Mouse (Mus musculus) spleen, postnatal 36 days (tissue): ENCODE results near the gene Eci3.

Source experiments
- DNase-seq, 2 experiments: peaks; one replicate each; pipeline ENCODE4 v3.0.0; 2022; ENCODE audit warnings: low spot score in 2 of 2, mixed read lengths in 1 of 2

Gene Eci3

DNA sequence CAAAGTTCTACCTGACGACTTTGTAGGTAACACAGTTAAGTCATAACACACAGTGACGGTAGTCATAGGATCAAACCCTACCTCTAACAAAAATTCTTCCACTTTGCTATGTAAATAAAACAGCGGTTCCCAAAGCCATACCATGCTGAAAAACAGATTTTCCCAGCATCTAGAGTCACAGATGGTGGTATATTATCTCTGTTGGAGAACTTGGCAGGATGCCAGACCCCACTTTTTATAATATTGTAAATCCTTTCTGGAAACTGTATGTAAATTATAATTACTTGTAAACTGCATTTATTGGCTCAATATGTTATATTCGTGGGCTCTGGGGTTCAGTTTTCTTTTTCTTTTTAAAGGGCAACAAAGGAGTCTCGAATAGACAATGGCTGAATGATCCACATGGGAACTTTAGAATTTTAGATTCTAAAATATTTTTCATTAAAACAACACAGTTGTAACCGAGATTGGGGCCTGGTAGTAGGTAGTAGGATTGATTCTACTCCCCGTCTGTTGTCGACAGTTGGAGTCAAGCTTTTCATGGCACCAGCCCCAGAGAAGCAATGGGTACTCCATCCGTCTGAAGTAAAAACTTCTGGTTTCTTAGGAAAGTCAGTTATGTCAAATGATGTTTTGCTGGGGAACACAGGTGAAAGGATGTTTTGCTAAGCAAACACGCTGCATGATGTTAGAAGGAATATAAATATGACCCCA, 28.5 kb downstream of the Eci3 start:
- DNase-seq: no peak

DNA sequence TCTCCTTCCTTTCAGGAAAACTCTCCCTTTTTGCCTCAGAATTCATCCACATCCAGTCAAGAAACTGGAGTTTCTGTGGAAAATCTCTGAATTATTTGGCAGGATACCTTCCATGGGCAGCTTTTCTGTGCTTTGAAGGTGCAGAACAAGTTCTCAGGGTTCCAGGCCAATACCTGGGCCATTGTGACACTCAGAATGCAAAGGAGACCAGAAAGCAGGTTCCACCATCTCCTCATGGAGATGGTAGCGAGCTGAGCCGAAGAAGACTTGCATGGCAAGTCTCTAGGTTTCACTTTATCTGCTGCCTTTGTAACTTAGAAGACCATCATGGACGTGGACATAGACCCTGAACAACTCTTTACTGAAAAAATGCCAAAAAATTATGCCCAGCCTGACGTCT, 39.4 kb downstream of the Eci3 start, which contains the start of the genes Fam217a and 4933417A18Rik:
Gene Fam217a, minus strand, starts transcription at position 101 of the 400 bp plus-strand sequence.
Gene 4933417A18Rik, plus strand, starts transcription at position 200 of the 400 bp plus-strand sequence.
- no peak for DNase-seq

DNA sequence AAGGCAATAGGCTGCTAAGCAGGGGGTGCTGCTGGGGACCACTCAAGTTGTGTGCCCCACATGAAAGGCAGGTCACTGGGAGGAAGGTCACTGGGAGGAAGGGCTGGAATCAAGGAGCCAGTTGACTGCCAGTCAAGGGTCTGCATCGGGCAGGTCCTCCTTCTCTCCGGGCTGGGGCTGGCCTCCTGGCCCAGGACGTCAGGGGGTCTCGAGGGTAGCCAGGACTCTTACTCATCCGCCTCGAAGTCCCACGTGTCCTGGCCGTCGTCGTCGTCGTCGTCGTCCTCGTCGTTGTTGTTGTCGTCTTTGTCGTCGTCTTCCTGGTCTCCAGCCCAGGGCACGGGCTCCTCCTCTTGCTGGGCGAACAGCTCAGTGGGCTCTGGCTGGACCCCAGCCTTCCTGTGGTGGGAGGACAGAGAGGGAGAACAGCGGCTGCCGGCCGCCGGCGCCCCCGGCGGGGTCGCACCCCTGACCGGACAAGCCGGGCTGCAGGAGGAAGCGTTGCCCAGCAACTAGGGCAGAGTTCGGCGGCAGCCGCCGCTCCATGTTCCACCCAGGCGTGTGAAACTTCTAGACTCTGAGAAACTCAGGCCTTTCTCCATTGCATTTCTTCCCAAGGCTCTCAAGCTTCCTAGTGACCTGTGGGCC, 47.0 kb downstream of the Eci3 start:
- DNase-seq: no peak

DNA sequence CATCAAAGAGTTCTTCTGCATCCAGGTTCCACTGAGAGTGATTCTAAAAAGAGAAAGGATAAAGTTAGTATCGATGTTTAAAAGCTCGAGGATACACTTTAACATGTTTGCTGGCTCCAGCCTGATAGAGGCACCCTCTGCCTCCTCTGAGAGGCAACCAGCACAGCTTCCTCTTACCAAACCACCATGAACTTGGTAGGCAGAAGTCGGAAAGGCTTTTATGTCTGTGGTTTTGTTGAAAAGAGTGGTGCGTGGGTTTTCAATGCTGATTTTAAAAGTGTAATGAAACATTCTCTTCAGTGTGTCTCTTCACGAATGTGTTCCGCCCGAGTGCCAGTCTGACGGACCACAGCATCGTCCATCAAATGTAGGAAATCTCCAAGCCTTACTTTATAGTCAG, 49.0 kb downstream of the Eci3 start:
- peak; percentile 12 to 17 for DNase-seq
